Mouse (Mus musculus) left cerebral cortex, adult 2 months (tissue): ENCODE measurements around the gene Dtnb. TPM values are rescaled to one million over a fixed set of nuclear protein-coding genes. Genes with fewer than 3 reads are reported as not detected.
"Not testable (repeated sequence)": the region's sequence is repeated elsewhere in the genome, so short reads cannot be mapped to it uniquely, and the experiment has no call there.

Experiments
- DNase-seq, 2 experiments: peaks; one replicate each; pipeline ENCODE4 v3.0.0; 2021 to 2022; ENCODE audit warnings: low spot score in 2 of 2, mixed read lengths in 1 of 2; ENCODE audit errors: extremely low spot score in 1 of 2
- H3K27ac ChIP-seq: fragments of 200-600 bp; 2 replicates; pipeline ENCODE4 v1.8.1; 2022
- H3K4me3 ChIP-seq: fragments of 200-600 bp; 2 replicates; pipeline ENCODE4 v1.8.1; 2022
- CTCF ChIP-seq: fragments of 200-600 bp; IDR thresholded peaks from 2 replicates; pipeline ENCODE4 v1.8.1; 2022; ENCODE audit warnings: antibody characterized with exemption, mild to moderate bottlenecking, moderate library complexity
- intact Hi-C: fragments of 180-260 bp; cut with DNase I; formaldehyde crosslinking; loops from one replicate; pipeline ENCODE4 v1.15.1; 2025
- long read RNA-seq, 2 experiments: library from polyadenylated mRNA; stranded (forward); transcript quantifications; one replicate each; pipeline ENCODE4 v2.0.0; 2021; ENCODE audit warnings: borderline mapping rate in 2 of 2
- total RNA-seq, 2 experiments: library from RNA; stranded (reverse); gene quantifications; 2 replicates each; pipeline ENCODE4 v1.2.3; 2021

Gene Dtnb
- total RNA-seq: 100 to 1,000 TPM; 106 to 115 TPM
- long read RNA-seq, experiment 1, partial matches to known transcripts: 12 of 115 reads
- long read RNA-seq, experiment 1, other reads (novel, unspliced or antisense): 100 of 115 reads
- long read RNA-seq, experiment 2, partial matches to known transcripts: 7 of 90 reads
- long read RNA-seq, experiment 2, other reads (novel, unspliced or antisense): 76 of 90 reads

- Histone ChIP-seq H3K4me3 (peak within 1 kb of the TSS; percentile 97), H3K27ac (peak within 1 kb of the TSS; percentile 97)
- peak; percentile 6 for TF ChIP-seq CTCF
- intact Hi-C loops: loop anchor here (2.0 to 5.0 kb wide), 3 partner anchors 53 to 145 kb away; partner anchors contain the start of gene Asxl2
- DNase-seq: peak; percentile 73 to 74
These were observed at the start of gene Dtnb for GRCm38 (mm10) chr12:3571787-3572580. TSS of gene Dtnb (plus strand) at chr12:3572381.

- TF ChIP-seq CTCF: no peak
- DNase-seq: no peak
- H3K4me3 ChIP-seq: no peak overlapping the region
- H3K27ac ChIP-seq: no peak overlapping the region
- intact Hi-C loops: no loop called here
These were observed 46.6 kb upstream of the Dtnb start for GRCm38 (mm10) chr12:3525536-3525935.

- H3K4me3 ChIP-seq, DNase-seq, intact Hi-C loops, H3K27ac ChIP-seq: not testable (repeated sequence)
These were observed 36.7 kb upstream of the Dtnb start for GRCm38 (mm10) chr12:3535446-3535845.

GRCm38 (mm10) chr12:3537616-3538015 lies 34.6 kb upstream of the Dtnb start:
- Histone ChIP-seq H3K4me3 (no peak overlapping the region), H3K27ac (no peak overlapping the region)
- no peak for DNase-seq
- TF ChIP-seq CTCF: no peak
- intact Hi-C loops: no loop called here

- no peak overlapping the region for H3K27ac ChIP-seq
- DNase-seq: no peak
- intact Hi-C loops: no loop called here
- TF ChIP-seq CTCF: no peak
- H3K4me3 ChIP-seq: no peak overlapping the region
These were observed 34.1 kb upstream of the Dtnb start for GRCm38 (mm10) chr12:3538036-3538435.

- no peak overlapping the region for H3K27ac ChIP-seq
- intact Hi-C loops: no loop called here
- no peak for DNase-seq
These were observed 32.6 kb upstream of the Dtnb start for GRCm38 (mm10) chr12:3539605-3540004.

GRCm38 (mm10) chr12:3540871-3541270 lies 31.3 kb upstream of the Dtnb start:
- no peak for DNase-seq
- intact Hi-C loops: no loop called here

More at GRCm38 (mm10) chr12:3539605-3540004, 32.6 kb upstream of the Dtnb start:
- no peak for TF ChIP-seq CTCF
- H3K4me3 ChIP-seq: no peak overlapping the region

GRCm38 (mm10) chr12:3545451-3545850 lies 26.7 kb upstream of the Dtnb start:
- TF ChIP-seq CTCF: no peak
- no peak overlapping the region for H3K4me3 ChIP-seq
- intact Hi-C loops: no loop called here

More at GRCm38 (mm10) chr12:3540871-3541270, 31.3 kb upstream of the Dtnb start:
- no peak for TF ChIP-seq CTCF
- H3K4me3 ChIP-seq: no peak overlapping the region
- no peak overlapping the region for H3K27ac ChIP-seq

GRCm38 (mm10) chr12:3546121-3546658 lies 26.0 kb upstream of the Dtnb start:
- no peak for DNase-seq
- Histone ChIP-seq H3K27ac (no peak overlapping the region), H3K4me3 (no peak overlapping the region)
- no peak for TF ChIP-seq CTCF
- intact Hi-C loops: no loop called here

More at GRCm38 (mm10) chr12:3545451-3545850, 26.7 kb upstream of the Dtnb start:
- no peak overlapping the region for H3K27ac ChIP-seq
- no peak for DNase-seq

GRCm38 (mm10) chr12:3546781-3547180 lies 25.4 kb upstream of the Dtnb start:
- no peak overlapping the region for H3K4me3 ChIP-seq
- intact Hi-C loops: no loop called here
- no peak for TF ChIP-seq CTCF
- no peak for DNase-seq
- H3K27ac ChIP-seq: no peak overlapping the region

GRCm38 (mm10) chr12:3547506-3547905 lies 24.7 kb upstream of the Dtnb start:
- DNase-seq: no peak
- no peak for TF ChIP-seq CTCF
- intact Hi-C loops: no loop called here
- H3K4me3 ChIP-seq: no peak overlapping the region
- H3K27ac ChIP-seq: no peak overlapping the region

- no peak for TF ChIP-seq CTCF
- H3K27ac ChIP-seq: peak overlapping the region; percentile 87; the same call in 1 of the 2 replicates
- no peak for DNase-seq
- intact Hi-C loops: loop anchor here (2.0 kb wide), 1 partner anchor 21 kb away; no protein-coding TSS in a partner anchor
- H3K4me3 ChIP-seq: no peak overlapping the region
These were observed 24.3 kb upstream of the Dtnb start for GRCm38 (mm10) chr12:3547911-3548310.
